Mouse (Mus musculus) heart, embryonic 14.5 days (tissue): ENCODE measurements around the gene Prdm11. TPM values are rescaled to one million over a fixed set of nuclear protein-coding genes. Genes with fewer than 3 reads are reported as not detected.

ENCODE experiments used
- ATAC-seq: fragments of 200-750 bp; cut with Nextera tagmentation; 2 replicates; pipeline ENCODE4 v1.8.0; 2017; ENCODE audit warnings: low read depth, moderate TSS enrichment; ENCODE audit not compliant: insufficient number of reproducible peaks, insufficient read depth, low FRiP score
- H3K27ac ChIP-seq, 2 experiments: fragments of 200-500 bp in 1 of 2; fragments of 300-500 bp in 1 of 2; sonication (generic) in 1 of 2; replicated peaks in 1 of 2; 2 replicates each; pipeline ENCODE4 v1.5.1; 2012 to 2014; ENCODE audit warnings: low read depth in 2 of 2, low read length in 2 of 2, control low read depth in 1 of 2, mild to moderate bottlenecking in 1 of 2, mixed read lengths in 1 of 2; ENCODE audit not compliant: control insufficient read depth in 1 of 2, insufficient read depth in 1 of 2
- H3K27me3 ChIP-seq: fragments of 300-500 bp; sonication (generic); 2 replicates; pipeline ENCODE4 v1.6.1; 2014; ENCODE audit warnings: mild to moderate bottlenecking, low read length, control low read depth; ENCODE audit not compliant: control insufficient read depth, insufficient read depth
- H3K36me3 ChIP-seq: fragments of 300-500 bp; sonication (generic); 2 replicates; pipeline ENCODE4 v1.6.1; 2014; ENCODE audit warnings: mild to moderate bottlenecking, control low read depth, low read length, mixed read lengths; ENCODE audit not compliant: control insufficient read depth, insufficient read depth
- H3K4me1 ChIP-seq, 2 experiments: fragments of 200-500 bp in 1 of 2; fragments of 300-500 bp in 1 of 2; sonication (generic) in 1 of 2; 2 replicates each; pipeline ENCODE4 v1.6.1; 2012 to 2014; ENCODE audit warnings: low read length in 2 of 2, control low read depth in 1 of 2, mixed read lengths in 1 of 2; ENCODE audit not compliant: control insufficient read depth in 2 of 2, insufficient read depth in 2 of 2
- H3K4me2 ChIP-seq: fragments of 300-500 bp; sonication (generic); 2 replicates; pipeline ENCODE4 v1.6.1; 2014; ENCODE audit warnings: mild to moderate bottlenecking, low read length
- H3K4me3 ChIP-seq, 2 experiments: fragments of 200-500 bp in 1 of 2; fragments of 300-500 bp in 1 of 2; sonication (generic) in 1 of 2; 2 replicates each; pipeline ENCODE4 v1.5.1; 2012 to 2014; ENCODE audit warnings: low read length in 2 of 2, mild to moderate bottlenecking in 2 of 2, control low read depth in 1 of 2, low read depth in 1 of 2, moderate library complexity in 1 of 2; ENCODE audit not compliant: control insufficient read depth in 1 of 2, insufficient read depth in 1 of 2
- H3K9ac ChIP-seq: fragments of 300-500 bp; sonication (generic); 2 replicates; pipeline ENCODE4 v1.6.1; 2014; ENCODE audit warnings: mild to moderate bottlenecking, low read length
- H3K9me3 ChIP-seq: fragments of 300-500 bp; sonication (generic); 2 replicates; pipeline ENCODE4 v1.6.1; 2016; ENCODE audit warnings: low read length, control low read depth; ENCODE audit not compliant: control insufficient read depth
- WGBS: fragments of 180-500 bp; shearing (Covaris S2); extraction: QIAGEN DNeasy Blood & Tissue Kit; methylation state at CpG from one replicate; pipeline ENCODE4 v1.1.7; 2014; 5-methylcytosine and 5-hydroxymethylcytosine counted together
- polyA plus RNA-seq: library from polyadenylated mRNA; unstranded; fragments of >200 nt; fragmentation: Nextera tagmentation; extraction: Ambion mirVana; gene quantifications from 2 replicates; pipeline ENCODE4 v1.2.1, GENCODE M21; 2014

The Prdm11 gene
- polyA plus RNA-seq, 1 experiment from 2014 or later, result 4.2 TPM

- Histone ChIP-seq H3K9me3 (no peaks in the 10 kb centered on the region), H3K4me2 (peak overlapping the region; percentile 87), H3K27ac (peak overlapping the region; percentile 65 to 97), H3K9ac (peak overlapping the region; percentile 99), H3K27me3 (no peaks in the 10 kb centered on the region), H3K4me1 (peaks cover 33 to 51% of the 10 kb centered on the region in 2 experiments), H3K4me3 (peak overlapping the region; percentile 72 to 82), H3K36me3 (peaks cover 8% of the 10 kb centered on the region)
- ATAC-seq, result peak; percentile 90
- under 1% methylated on average over 45 of the region's 55 CpGs for WGBS
Measured at GRCm38 (mm10) chr2:93045129-93045817, 694 bp downstream of the Prdm11 start.

- H3K4me2 ChIP-seq, result no peak overlapping the region
- no peak overlapping the region for H3K4me3 ChIP-seq
- no peak overlapping the region for H3K27ac ChIP-seq
- peak overlapping the region; percentile 99; the same call in 1 of the 2 replicates for H3K9ac ChIP-seq
- H3K9me3 ChIP-seq, result no peaks in the 10 kb centered on the region
- H3K4me1 ChIP-seq, result peaks cover 36 to 59% of the 10 kb centered on the region in 2 experiments
- 70% methylated on average over 3 of the region's 3 CpGs for WGBS
- no peak for ATAC-seq
- no peaks in the 10 kb centered on the region for H3K27me3 ChIP-seq
- peaks cover 8% of the 10 kb centered on the region for H3K36me3 ChIP-seq
Measured at GRCm38 (mm10) chr2:93043449-93044157, 2.4 kb downstream of the Prdm11 start.

- Histone ChIP-seq H3K27me3 (no peaks in the 10 kb centered on the region), H3K4me2 (no peak overlapping the region), H3K4me3 (no peak overlapping the region), H3K9ac (peak overlapping the region; percentile 5; the same call in 1 of the 2 replicates), H3K4me1 (peaks cover 30 to 61% of the 10 kb centered on the region in 2 experiments), H3K36me3 (peaks cover 8% of the 10 kb centered on the region), H3K9me3 (no peaks in the 10 kb centered on the region), H3K27ac (peak overlapping the region; percentile 46 to 79)
- ATAC-seq, result no peak
- whole genome bisulfite sequencing, result 36% methylated on average over 6 of the region's 6 CpGs
Measured at GRCm38 (mm10) chr2:93041470-93041869, 4.5 kb downstream of the Prdm11 start.

GRCm38 (mm10) chr2:93040841-93041240 is 5.1 kb downstream of the Prdm11 start:
- Histone ChIP-seq H3K4me2 (peak overlapping the region; percentile 12; the same call in 1 of the 2 replicates), H3K27me3 (no peaks in the 10 kb centered on the region), H3K27ac (peak overlapping the region; percentile 46 to 79; a peak in 3 of 4 replicates), H3K36me3 (peaks cover 8% of the 10 kb centered on the region), H3K4me1 (peaks cover 35 to 68% of the 10 kb centered on the region in 2 experiments), H3K4me3 (no peak overlapping the region), H3K9ac (peak overlapping the region; percentile 5; the same call in 1 of the 2 replicates), H3K9me3 (no peaks in the 10 kb centered on the region)
- 60% methylated on average over 7 of the region's 7 CpGs for WGBS
- no peak for ATAC-seq

- 83% methylated on average over 5 of the region's 5 CpGs for whole genome bisulfite sequencing
- no peak overlapping the region for H3K4me3 ChIP-seq
Measured at GRCm38 (mm10) chr2:93039706-93040105, 6.3 kb downstream of the Prdm11 start.

GRCm38 (mm10) chr2:93039043-93039442 is 6.9 kb downstream of the Prdm11 start:
- 47% methylated on average over 3 of the region's 3 CpGs for WGBS
- peaks cover 8% of the 10 kb centered on the region for H3K36me3 ChIP-seq
- peak overlapping the region in 1 of 2 experiments; percentile 79; a peak in 2 of 4 replicates for H3K27ac ChIP-seq
- no peaks in the 10 kb centered on the region for H3K27me3 ChIP-seq
- H3K4me3 ChIP-seq, result no peak overlapping the region
- no peaks in the 10 kb centered on the region for H3K9me3 ChIP-seq
- ATAC-seq, result peak; percentile 47; the same call in 1 of the 2 replicates
- peaks cover 36 to 64% of the 10 kb centered on the region in 2 experiments for H3K4me1 ChIP-seq
- H3K4me2 ChIP-seq, result no peak overlapping the region
- H3K9ac ChIP-seq, result no peak overlapping the region

More at GRCm38 (mm10) chr2:93039706-93040105, 6.3 kb downstream of the Prdm11 start:
- H3K9me3 ChIP-seq, result no peaks in the 10 kb centered on the region
- no peaks in the 10 kb centered on the region for H3K27me3 ChIP-seq
- peak overlapping the region; percentile 25 to 79; a peak in 3 of 4 replicates for H3K27ac ChIP-seq
- peaks cover 8% of the 10 kb centered on the region for H3K36me3 ChIP-seq
- peaks cover 41 to 71% of the 10 kb centered on the region in 2 experiments for H3K4me1 ChIP-seq
- H3K4me2 ChIP-seq, result no peak overlapping the region
- no peak for ATAC-seq
- H3K9ac ChIP-seq, result no peak overlapping the region

- Histone ChIP-seq H3K4me3 (no peak overlapping the region), H3K36me3 (no peaks in the 10 kb centered on the region), H3K9me3 (no peaks in the 10 kb centered on the region), H3K27ac (peak overlapping the region in 1 of 2 experiments; percentile 39; a peak in 1 of 4 replicates), H3K4me2 (no peak overlapping the region; the same call in 1 of the 2 replicates), H3K9ac (peak overlapping the region; percentile 27), H3K27me3 (no peaks in the 10 kb centered on the region), H3K4me1 (peaks cover 45 to 64% of the 10 kb centered on the region in 2 experiments)
- ATAC-seq, result 0 out of 2 replicates have a peak, but pooled peaks have one; percentile 11
- WGBS, result 28% methylated on average over 7 of the region's 7 CpGs
Measured at GRCm38 (mm10) chr2:93035631-93036030, 10.3 kb downstream of the Prdm11 start.
